Mouse (Mus musculus): ENCODE measurements at regions not wholly inside any gene's neighbourhood (a gene's known extent, or its start where the extent isn't known, plus 50 kb on each side); places are given as distances from the start of the nearest gene placed in this dataset.

DNA sequence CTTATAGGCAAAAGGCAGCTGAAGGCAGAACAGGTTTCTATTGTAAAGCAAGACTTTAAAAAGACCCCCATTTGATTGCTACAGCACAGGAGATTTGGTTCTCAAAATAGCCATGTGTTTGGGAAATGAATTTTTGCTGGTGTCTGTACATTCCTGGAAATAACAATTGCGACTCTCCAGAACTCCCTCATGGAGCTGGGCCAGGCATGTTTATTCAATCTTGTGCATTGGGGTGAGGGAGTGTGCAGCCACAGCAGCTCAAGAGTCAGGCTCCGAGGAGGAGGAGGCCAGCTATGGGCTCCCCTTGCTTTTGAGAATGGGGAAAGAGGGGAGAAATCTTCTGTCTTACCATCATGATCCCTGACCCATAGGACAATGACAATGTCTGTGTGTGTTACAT is 51.9 kb upstream of the Habp2 start:
- DNase-seq (ENCODE audit: low spot score in 2 of 2) = no peak
